Comparison of ENCODE assay signal across 9 mouse cellular contexts in the genomic region with DNA sequence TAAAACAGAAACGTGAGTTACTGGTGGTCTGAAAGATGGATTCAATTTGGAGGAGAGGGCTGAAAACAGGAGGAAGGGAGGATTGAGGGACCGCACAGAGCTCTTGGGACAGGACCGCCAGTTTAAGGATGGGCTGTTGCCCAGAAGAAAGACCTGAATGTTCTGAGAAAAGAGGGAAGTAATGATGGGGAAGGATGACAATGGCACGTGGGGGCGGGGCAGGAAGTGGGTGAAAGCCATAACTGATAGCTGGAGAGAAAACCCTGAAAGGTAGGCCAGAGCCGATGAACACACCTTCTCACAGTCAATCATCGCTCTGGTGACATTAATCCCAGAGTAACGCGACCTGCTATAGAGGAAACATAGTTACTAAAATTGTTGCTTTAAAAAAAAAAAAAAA. TPM values are rescaled to one million over a fixed set of nuclear protein-coding genes. Genes with fewer than 3 reads are reported as not detected.
DNase-seq lines count a peak whose midpoint lies in the region; ATAC-seq and TF ChIP-seq lines count a peak whose summit lies in the region.
"Not testable (repeated sequence)": the region's sequence is repeated elsewhere in the genome, so short reads cannot be mapped to it uniquely, and the experiment has no call there.
"Had no signal": no experiment of that assay in that cellular context is flagged by ENCODE, and none has a peak within 500 bp of the region (broad histone marks: within the 10 kb centered on the region; RNA-seq: fewer than 3 reads in every experiment).

No protein-coding gene starts in this region.

- H3K4me1 ChIP-seq in thymus, adult 2 months (replicated peaks; ENCODE audit: control insufficient read depth, insufficient read depth, low read length), result not testable (repeated sequence)

- WGBS in thymus, adult 2 months, result 19% methylated on average over 9 of the region's 9 CpGs

- ATAC-seq in common myeloid progenitor, adult 5-6 weeks (replicated peaks; ENCODE audit: low read depth, poor library complexity, severe bottlenecking), result peak; percentile 55
- ATAC-seq in inflammation-experienced regulatory T-cells, adult 6 months, result peak; percentile 15
- peak; percentile 59 for ATAC-seq in megakaryocyte, adult 5-6 weeks (ENCODE audit: poor library complexity, severe bottlenecking)

- not testable (repeated sequence) for H3K27me3 ChIP-seq in thymus, adult 2 months (ENCODE audit: control insufficient read depth, insufficient read depth, low read length)

- H3K4me3 ChIP-seq in thymus, adult 2 months (ENCODE audit: control insufficient read depth, insufficient read depth, low read length), result not testable (repeated sequence)

- TF ChIP-seq POLR2A in thymus, adult 2 months (IDR thresholded peaks at IDR 0.05; ENCODE audit: control insufficient read depth, extremely low read depth, insufficient read depth, low read length, poor library complexity), result not testable (repeated sequence)

- TF ChIP-seq CTCF in thymus, adult 2 months (IDR thresholded peaks at IDR 0.05; ENCODE audit: borderline replicate concordance, control insufficient read depth, extremely low read depth, insufficient read depth, low read length, poor library complexity), result not testable (repeated sequence)

- DNase-seq in CD4-positive helper T cell, adult 2 months (ENCODE audit: low read depth, low spot score), result peak; percentile 26
- DNase-seq in MEL-GATA-1-ER (ENCODE audit: extremely low read depth, low read depth), result peak; percentile 39
- DNase-seq in spleen, adult 18-20 months, result peak; percentile 21 to 50
- peak; percentile 75 for DNase-seq in thymus, adult 2 months
- peak; percentile 74 to 79 for DNase-seq in thymus, postnatal 36 days

- not testable (repeated sequence) for H3K27ac ChIP-seq in thymus, adult 2 months (ENCODE audit: control insufficient read depth, insufficient read depth, low read length)

- not testable (repeated sequence) for H3K36me3 ChIP-seq in thymus, adult 2 months (ENCODE audit: control insufficient read depth, insufficient read depth, low read length)

RNA-seq across cellular contexts. Expression of a gene that starts 4.6 kb away (rescaled TPM):
- total RNA-seq in common myeloid progenitor, adult 5-6 weeks (2017), result 27.7 and 45.3 TPM in 2 replicates
- polyA plus RNA-seq in inflammation-experienced regulatory T-cells, adult 6 months (2017; shearing (Covaris generic)), result 10 to 100 TPM; 14.1 to 25.7 (median 16.8) TPM
- 23.8 and 30.0 TPM in 2 replicates for total RNA-seq in megakaryocyte, adult 5-6 weeks (2015)
- 20.4 and 26.6 TPM in 2 replicates for total RNA-seq in megakaryocyte, adult 5-6 weeks (2017)
- polyA plus RNA-seq in thymus, adult 2 months (2012; rRNA removed), result 18.7 and 21.1 TPM in 2 replicates

RNA-seq across cellular contexts. Expression of a gene that starts 22.6 kb away (rescaled TPM):
- total RNA-seq in common myeloid progenitor, adult 5-6 weeks (2017), result 49.0 and 60.6 TPM in 2 replicates
- not detected for polyA plus RNA-seq in inflammation-experienced regulatory T-cells, adult 6 months (2017; shearing (Covaris generic))
- 16.1 and 19.9 TPM in 2 replicates for total RNA-seq in megakaryocyte, adult 5-6 weeks (2015)
- total RNA-seq in megakaryocyte, adult 5-6 weeks (2017), result 24.2 and 32.9 TPM in 2 replicates
- 20.7 and 24.2 TPM in 2 replicates for polyA plus RNA-seq in thymus, adult 2 months (2012; rRNA removed)
- polyA plus RNA-seq: activated CD4-positive, CD25-positive, alpha-beta regulatory T cell, adult 4 months had no signal

Comparison
In these comparisons a context has a peak if more than half of its experiments do, and no peak if none do; other contexts are left out.
1. DNase-seq: peak in every context shown above with its lines; median percentile 76 in thymus, postnatal 36 days; 75 in thymus, adult 2 months; 39 in MEL-GATA-1-ER; 36 in spleen, adult 18-20 months; 26 in CD4-positive helper T cell, adult 2 months.